Mouse (Mus musculus): ENCODE measurements around the gene Tppp2. TPM values are rescaled to one million over a fixed set of nuclear protein-coding genes. Genes with fewer than 3 reads are reported as not detected.

Tppp2 gene
- polyA plus RNA-seq, 1 experiment from 2014 or later = not detected

DNA sequence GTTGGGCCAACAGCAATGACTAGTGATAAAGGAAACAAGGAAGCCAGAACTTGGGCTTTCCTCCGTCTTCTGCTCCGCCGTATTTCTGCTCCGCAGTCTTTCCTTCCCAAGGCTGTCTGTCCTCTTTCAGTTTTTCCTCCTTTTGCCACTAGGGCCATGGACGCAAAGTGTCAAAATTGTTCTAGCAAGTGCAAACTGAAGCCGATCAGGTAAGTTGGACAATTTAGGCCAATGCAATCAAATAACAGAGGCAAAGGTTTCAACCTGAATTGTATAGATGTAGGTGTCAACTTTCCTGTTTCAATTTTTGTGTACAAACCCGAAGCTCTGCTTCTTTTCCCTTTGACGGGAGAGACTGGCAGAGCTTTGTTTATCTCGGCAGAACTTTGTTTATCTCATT is 11.7 kb downstream of the Tppp2 start:
- Histone ChIP-seq H3K27ac (peak overlapping the region; percentile 24; the same call in 1 of the 2 replicates), H3K4me1 (peaks cover 11% of the 10 kb centered on the region; the same call in 1 of the 2 replicates), H3K36me3 (no peaks in the 10 kb centered on the region), H3K9me3 (no peaks in the 10 kb centered on the region), H3K4me3 (no peak overlapping the region), H3K9ac (no peak overlapping the region), H3K27me3 (no peaks in the 10 kb centered on the region), H3K4me2 (no peak overlapping the region)
- 62% methylated on average over 9 of the region's 9 CpGs for WGBS
- no peak for ATAC-seq (ENCODE audit: insufficient number of reproducible peaks, low FRiP score, low TSS enrichment, low read depth)

DNA sequence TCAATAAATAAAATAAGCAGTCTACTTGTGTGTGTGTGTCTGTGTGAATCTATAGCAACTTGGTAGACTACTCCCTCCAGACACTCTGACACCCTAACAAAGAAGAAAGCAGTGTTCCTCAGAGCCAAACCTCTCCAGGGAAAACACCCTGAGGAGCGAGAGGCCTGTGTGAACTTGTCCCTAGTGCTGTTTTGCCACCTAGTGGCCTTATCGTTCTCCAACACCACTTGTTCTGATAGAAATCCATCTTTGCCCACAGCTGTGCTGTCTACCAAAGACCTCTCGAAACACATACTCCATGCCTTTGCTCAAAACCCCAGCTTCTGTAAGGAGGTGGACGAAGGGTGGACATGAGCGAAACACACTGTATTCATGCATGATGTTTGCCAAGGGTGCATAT is 12.6 kb downstream of the Tppp2 start:
- H3K4me2 ChIP-seq = no peak overlapping the region
- 29% methylated on average over 5 of the region's 5 CpGs for WGBS
- no peak overlapping the region for H3K9ac ChIP-seq
- ATAC-seq (ENCODE audit: insufficient number of reproducible peaks, low FRiP score, low TSS enrichment, low read depth) = 0 out of 2 replicates have a peak, but pooled peaks have one; percentile 51
- H3K4me1 ChIP-seq = peaks cover 11% of the 10 kb centered on the region; the same call in 1 of the 2 replicates
- H3K27me3 ChIP-seq = no peaks in the 10 kb centered on the region
- no peak overlapping the region for H3K4me3 ChIP-seq
- H3K9me3 ChIP-seq = no peaks in the 10 kb centered on the region
- no peak overlapping the region for H3K27ac ChIP-seq
- H3K36me3 ChIP-seq = no peaks in the 10 kb centered on the region

DNA sequence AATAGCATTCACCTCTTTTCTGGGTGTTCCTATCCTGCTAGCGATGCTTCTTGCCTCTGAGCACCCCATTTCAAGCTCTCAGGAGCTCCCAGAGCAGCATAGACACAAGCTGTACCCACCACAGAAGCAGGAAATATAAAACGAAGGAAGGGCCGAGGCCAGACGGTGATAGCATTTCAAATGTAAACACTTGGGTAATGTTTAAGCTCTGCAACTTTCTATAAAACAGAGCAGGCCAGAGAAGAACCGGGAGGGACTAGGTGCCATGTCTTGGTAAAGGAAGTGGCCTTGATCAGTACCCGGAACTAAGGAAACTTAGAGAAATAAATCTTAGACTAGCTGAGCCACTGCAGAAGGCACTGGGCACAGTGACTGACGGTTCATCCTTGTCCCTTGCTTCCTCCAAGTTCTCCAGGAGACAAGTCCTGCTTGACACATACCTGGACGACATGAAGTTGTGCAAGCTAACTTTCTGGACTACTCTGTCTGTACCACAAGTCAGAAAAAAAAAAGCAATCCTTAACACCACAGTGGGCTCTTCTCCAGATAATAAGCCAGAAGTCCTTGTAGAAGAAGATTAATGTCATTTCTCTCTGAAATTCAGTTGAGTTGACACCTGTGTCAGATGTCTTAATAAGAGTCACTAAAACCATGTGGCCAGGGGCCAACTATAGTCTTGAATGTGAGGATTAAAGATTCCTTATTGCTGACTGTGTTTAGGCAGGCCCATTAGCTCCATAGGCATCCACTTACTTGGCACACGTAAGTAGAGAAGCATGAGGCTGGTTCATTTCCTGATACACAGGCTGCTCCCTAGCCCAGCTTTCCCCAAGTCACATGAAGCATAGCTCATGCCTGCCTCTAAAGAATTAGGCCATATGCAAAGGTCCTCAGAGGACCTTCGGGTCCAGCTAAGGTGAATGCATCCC is 14.1 kb downstream of the Tppp2 start:
- Histone ChIP-seq H3K4me1 (peaks cover 11% of the 10 kb centered on the region; the same call in 1 of the 2 replicates), H3K9ac (no peak overlapping the region), H3K27ac (no peak overlapping the region), H3K9me3 (no peaks in the 10 kb centered on the region), H3K4me2 (no peak overlapping the region), H3K36me3 (no peaks in the 10 kb centered on the region), H3K27me3 (no peaks in the 10 kb centered on the region), H3K4me3 (no peak overlapping the region)
- 52% methylated on average over 10 of the region's 10 CpGs for WGBS
- no peak for ATAC-seq (ENCODE audit: insufficient number of reproducible peaks, low FRiP score, low TSS enrichment, low read depth)

DNA sequence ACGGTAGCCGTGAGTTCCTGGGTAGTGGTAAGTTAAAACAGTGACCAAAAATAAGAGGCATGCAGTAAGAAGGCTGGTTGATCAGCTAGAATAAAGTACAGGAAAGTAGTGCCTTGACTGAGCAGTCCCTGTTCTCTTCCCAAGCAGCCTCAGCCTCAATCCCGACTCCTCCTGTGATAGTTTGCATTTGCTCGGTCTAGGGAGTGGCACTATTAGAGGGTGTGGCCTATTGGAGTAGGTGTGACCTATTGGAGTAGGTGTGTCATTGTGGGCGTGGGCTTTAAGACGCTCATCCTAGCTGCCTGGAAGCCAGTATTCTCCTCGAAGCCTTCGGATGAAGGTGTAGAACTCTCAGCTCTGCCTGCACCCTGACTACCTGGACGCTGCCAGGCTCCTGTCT is 20.8 kb downstream of the Tppp2 start:
- Histone ChIP-seq H3K4me1 (peaks cover 9% of the 10 kb centered on the region; the same call in 1 of the 2 replicates), H3K4me3 (no peak overlapping the region), H3K36me3 (no peaks in the 10 kb centered on the region), H3K9me3 (no peaks in the 10 kb centered on the region), H3K9ac (no peak overlapping the region), H3K27ac (no peak overlapping the region), H3K4me2 (no peak overlapping the region), H3K27me3 (no peaks in the 10 kb centered on the region)
- no peak for ATAC-seq (ENCODE audit: insufficient number of reproducible peaks, low FRiP score, low TSS enrichment, low read depth)
- WGBS = 87% methylated on average over 9 of the region's 9 CpGs

DNA sequence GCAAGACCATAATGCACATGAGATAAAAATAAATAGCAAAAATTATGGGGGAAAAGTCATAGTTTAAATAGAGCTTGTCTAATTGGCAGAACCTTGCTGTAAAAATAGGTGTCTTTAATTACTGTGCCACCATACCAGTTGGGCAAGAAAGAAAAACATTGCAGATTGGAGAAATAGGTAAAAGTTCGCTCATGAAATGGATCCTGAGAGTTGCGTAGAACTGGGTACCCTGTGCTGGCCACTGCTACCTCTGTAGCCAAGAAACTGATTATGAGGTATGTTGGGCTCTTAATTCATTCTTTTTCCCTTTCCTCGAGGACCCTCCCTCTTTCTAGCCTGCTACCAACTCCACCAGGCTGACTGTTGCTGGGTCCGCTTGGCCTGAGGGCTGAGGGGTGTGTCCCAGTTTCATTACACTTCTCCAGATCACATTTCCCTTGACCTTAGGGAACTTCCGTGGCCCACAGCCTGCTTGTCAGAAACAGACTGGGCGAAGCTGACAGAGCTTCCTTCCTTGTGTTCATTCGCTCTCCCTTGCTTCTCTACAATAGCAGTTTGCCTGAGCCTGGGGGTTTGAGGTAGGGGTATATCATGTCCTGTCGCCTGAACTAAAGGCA is 22.8 kb downstream of the Tppp2 start:
- Histone ChIP-seq H3K4me3 (no peak overlapping the region), H3K9me3 (no peaks in the 10 kb centered on the region), H3K27ac (no peak overlapping the region), H3K27me3 (no peaks in the 10 kb centered on the region), H3K4me1 (peaks cover 9% of the 10 kb centered on the region; the same call in 1 of the 2 replicates), H3K9ac (no peak overlapping the region), H3K4me2 (no peak overlapping the region), H3K36me3 (no peaks in the 10 kb centered on the region)
- no peak for ATAC-seq (ENCODE audit: insufficient number of reproducible peaks, low FRiP score, low TSS enrichment, low read depth)
- WGBS = 24% methylated on average over 8 of the region's 8 CpGs

DNA sequence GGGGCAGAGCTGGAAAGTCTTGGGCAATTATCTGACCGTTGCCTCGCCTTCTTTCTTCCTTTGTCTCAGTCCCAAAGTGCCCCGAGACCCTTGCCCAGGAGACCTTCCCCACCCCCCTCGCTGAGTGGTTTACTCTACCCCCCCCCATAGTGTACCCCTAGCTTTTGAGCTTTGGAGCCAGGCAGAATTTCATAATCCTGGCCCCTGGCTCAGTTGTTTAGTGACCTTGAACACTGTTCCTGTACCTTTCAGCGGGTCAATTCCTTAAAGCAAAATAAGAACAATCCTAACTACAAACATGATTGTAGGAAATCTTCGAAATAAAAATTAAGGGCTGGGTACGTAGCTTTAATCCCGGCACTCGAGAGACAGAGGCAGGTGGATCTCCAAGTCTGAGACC is 23.4 kb downstream of the Tppp2 start:
- no peaks in the 10 kb centered on the region for H3K9me3 ChIP-seq
- H3K27ac ChIP-seq = no peak overlapping the region
- 68% methylated on average over 9 of the region's 9 CpGs for WGBS
- H3K27me3 ChIP-seq = no peaks in the 10 kb centered on the region
- ATAC-seq (ENCODE audit: insufficient number of reproducible peaks, low FRiP score, low TSS enrichment, low read depth) = no peak
- no peak overlapping the region for H3K4me3 ChIP-seq
- no peaks in the 10 kb centered on the region for H3K36me3 ChIP-seq
- H3K4me1 ChIP-seq = peaks cover 9% of the 10 kb centered on the region; the same call in 1 of the 2 replicates
- no peak overlapping the region for H3K4me2 ChIP-seq
- no peak overlapping the region for H3K9ac ChIP-seq

DNA sequence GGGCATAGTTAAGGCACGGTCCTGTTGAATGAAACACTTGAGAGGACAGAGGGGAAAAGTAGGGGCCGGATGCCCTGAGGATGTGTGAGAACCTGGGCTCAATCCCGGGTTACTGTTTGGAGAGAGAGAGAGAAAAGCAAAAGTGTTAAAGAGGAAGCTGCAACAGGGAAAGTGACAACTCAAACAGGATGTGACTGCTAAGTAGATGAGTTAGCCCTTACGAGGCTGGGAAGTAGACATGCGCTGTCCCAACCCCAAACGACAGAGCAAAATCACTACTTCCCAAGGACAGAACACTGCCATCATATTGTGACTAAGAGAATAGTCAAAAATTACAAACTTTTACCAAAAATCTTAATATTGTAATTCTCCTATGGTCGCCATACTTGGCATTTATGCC is 24.0 kb downstream of the Tppp2 start:
- H3K4me3 ChIP-seq = no peak overlapping the region
- no peaks in the 10 kb centered on the region for H3K9me3 ChIP-seq
- peaks cover 9% of the 10 kb centered on the region; the same call in 1 of the 2 replicates for H3K4me1 ChIP-seq
- ATAC-seq (ENCODE audit: insufficient number of reproducible peaks, low FRiP score, low TSS enrichment, low read depth) = no peak
- H3K4me2 ChIP-seq = no peak overlapping the region
- H3K27ac ChIP-seq = no peak overlapping the region
- 48% methylated on average over 7 of the region's 7 CpGs for WGBS
- H3K27me3 ChIP-seq = no peaks in the 10 kb centered on the region
- no peaks in the 10 kb centered on the region for H3K36me3 ChIP-seq
- no peak overlapping the region for H3K9ac ChIP-seq

DNA sequence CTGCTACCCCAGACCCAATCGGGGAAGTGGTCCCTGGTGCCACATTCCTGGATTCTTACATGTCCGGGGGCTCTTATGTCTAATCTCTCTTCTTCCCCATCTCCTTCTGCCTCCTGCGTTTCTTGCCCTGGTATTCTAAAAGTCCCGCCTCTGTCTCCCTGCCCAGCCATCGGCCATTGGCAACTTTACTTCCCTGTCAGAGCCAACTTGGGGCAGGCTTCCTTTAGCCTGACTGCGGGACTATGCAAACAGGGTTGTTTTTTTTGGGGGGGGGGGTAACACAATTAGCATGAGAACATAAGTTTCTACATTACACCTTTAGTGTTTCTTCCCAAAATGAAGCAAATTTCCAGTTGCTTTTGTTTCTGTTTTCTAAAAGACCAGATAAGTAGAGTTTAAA is 25.1 kb downstream of the Tppp2 start:
- Histone ChIP-seq H3K36me3 (no peaks in the 10 kb centered on the region), H3K4me2 (no peak overlapping the region), H3K27me3 (no peaks in the 10 kb centered on the region), H3K9ac (no peak overlapping the region), H3K4me1 (peaks cover 9% of the 10 kb centered on the region; the same call in 1 of the 2 replicates), H3K4me3 (no peak overlapping the region), H3K27ac (no peak overlapping the region), H3K9me3 (no peaks in the 10 kb centered on the region)
- no peak for ATAC-seq (ENCODE audit: insufficient number of reproducible peaks, low FRiP score, low TSS enrichment, low read depth)
- 76% methylated on average over 6 of the region's 6 CpGs for WGBS

DNA sequence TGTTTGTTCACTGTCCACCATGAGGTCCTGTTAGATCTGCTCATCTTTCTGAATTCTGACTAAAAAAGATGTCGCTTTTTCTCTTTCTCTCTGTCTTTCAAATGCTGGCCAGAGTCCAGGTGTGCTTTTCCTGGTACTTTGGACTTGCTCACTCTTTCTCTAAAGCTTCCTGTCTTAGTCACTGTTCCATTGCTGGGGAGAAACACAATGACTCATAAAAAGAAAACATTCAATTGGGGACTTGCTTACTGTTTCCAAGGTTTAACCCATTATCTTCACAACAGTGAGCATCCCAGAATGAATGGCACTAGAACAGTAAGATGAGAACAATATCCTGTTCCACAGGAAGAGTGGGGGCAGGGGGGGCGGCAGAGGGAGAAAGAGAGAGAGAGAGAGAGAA is 42.1 kb downstream of the Tppp2 start:
- no peaks in the 10 kb centered on the region for H3K4me1 ChIP-seq
- no peak overlapping the region for H3K4me2 ChIP-seq
- no peaks in the 10 kb centered on the region for H3K36me3 ChIP-seq
- no peak overlapping the region for H3K4me3 ChIP-seq
- WGBS = 86% methylated on average over 2 of the region's 2 CpGs
- ATAC-seq (ENCODE audit: insufficient number of reproducible peaks, low FRiP score, low TSS enrichment, low read depth) = no peak
- H3K27ac ChIP-seq = no peak overlapping the region
- no peaks in the 10 kb centered on the region for H3K27me3 ChIP-seq
- no peaks in the 10 kb centered on the region for H3K9me3 ChIP-seq
- no peak overlapping the region for H3K9ac ChIP-seq

DNA sequence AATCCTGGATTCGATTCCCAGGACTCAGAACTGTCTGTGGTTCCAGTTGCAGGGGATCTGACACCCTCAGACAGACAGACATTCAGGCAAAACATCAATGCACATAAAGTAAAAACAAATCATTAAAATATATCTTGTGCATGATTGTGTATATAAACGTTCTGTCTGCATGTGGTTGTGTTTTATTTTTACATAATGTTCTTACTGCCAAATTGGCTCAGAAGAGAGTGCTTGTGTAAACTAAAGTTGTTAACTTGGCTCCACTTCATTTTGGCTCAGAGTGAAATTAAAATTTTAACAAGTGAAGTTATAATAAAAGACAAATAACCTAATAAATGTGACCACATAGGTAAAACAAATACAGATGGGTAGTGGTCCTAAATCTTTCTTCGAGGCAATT is 49.2 kb downstream of the Tppp2 start:
- Histone ChIP-seq H3K27ac (no peak overlapping the region), H3K36me3 (no peaks in the 10 kb centered on the region), H3K4me2 (no peak overlapping the region), H3K4me3 (no peak overlapping the region), H3K9me3 (no peaks in the 10 kb centered on the region), H3K27me3 (no peaks in the 10 kb centered on the region), H3K9ac (no peak overlapping the region), H3K4me1 (no peaks in the 10 kb centered on the region)
- WGBS = 57% methylated on average over 3 of the region's 3 CpGs
- ATAC-seq (ENCODE audit: insufficient number of reproducible peaks, low FRiP score, low TSS enrichment, low read depth) = no peak

Data from limb, embryonic 15.5 days (tissue).